Mouse (Mus musculus) CH12.LX (cell line): ENCODE results near the gene Tinf2. TPM values are rescaled to one million over a fixed set of nuclear protein-coding genes. Genes with fewer than 3 reads are reported as not detected.

Experiments used
- DNase-seq: peaks from one replicate; pipeline ENCODE4 v3.0.0-alpha.2; 2013; ENCODE audit errors: extremely low read depth
- H3K27ac ChIP-seq: 2 replicates; pipeline ENCODE4 v1.5.1; 2012; ENCODE audit warnings: low read depth, mild to moderate bottlenecking, control low read depth, moderate library complexity; ENCODE audit not compliant: insufficient read depth
- H3K27me3 ChIP-seq: replicated peaks from 2 replicates; pipeline ENCODE3; 2012; ENCODE audit warnings: inconsistent platforms
- H3K36me3 ChIP-seq, 2 experiments: replicated peaks in 1 of 2; 2 replicates each; pipeline versions ENCODE3 to v1.6.1; 2012; ENCODE audit warnings: inconsistent platforms in 1 of 2, low read length in 1 of 2, mild to moderate bottlenecking in 1 of 2, mixed read lengths in 1 of 2, moderate library complexity in 1 of 2; ENCODE audit not compliant: control insufficient read depth in 1 of 2, insufficient read depth in 1 of 2
- H3K4me1 ChIP-seq, 2 experiments: 2 replicates each; pipeline ENCODE4 v1.6.1; 2012; ENCODE audit warnings: inconsistent platforms in 1 of 2, moderate library complexity in 1 of 2; ENCODE audit not compliant: insufficient read depth in 2 of 2, control insufficient read depth in 1 of 2
- H3K4me2 ChIP-seq: 2 replicates; pipeline ENCODE4 v1.6.1; 2012; ENCODE audit warnings: low read depth, mild to moderate bottlenecking, control low read depth; ENCODE audit not compliant: poor library complexity, insufficient read depth, severe bottlenecking
- H3K4me3 ChIP-seq, 3 experiments: fragments of 150-350 bp in 1 of 3; sonication (generic) in 1 of 3; replicated peaks in 1 of 3; 2 replicates each; pipeline versions ENCODE3 to v1.5.1; 2011 to 2012; ENCODE audit warnings: low read depth in 2 of 3, low read length in 2 of 3, mild to moderate bottlenecking in 2 of 3, moderate library complexity in 2 of 3, control low read depth in 1 of 3, improper control_type of control experiment in 1 of 3, inconsistent platforms in 1 of 3, mixed read lengths in 1 of 3; ENCODE audit not compliant: poor library complexity in 1 of 3
- H3K79me2 ChIP-seq: replicated peaks from 2 replicates; pipeline ENCODE4 v1.6.1; 2012; ENCODE audit warnings: mild to moderate bottlenecking, moderate library complexity; ENCODE audit not compliant: control insufficient read depth, poor library complexity, insufficient read depth, severe bottlenecking; ENCODE audit errors: extremely low read depth
- H3K9ac ChIP-seq: 2 replicates; pipeline ENCODE4 v1.6.1; 2012; ENCODE audit warnings: low read depth, mild to moderate bottlenecking, control low read depth, moderate library complexity; ENCODE audit not compliant: insufficient read depth
- H3K9me3 ChIP-seq: replicated peaks from 2 replicates; pipeline ENCODE3; 2012; ENCODE audit warnings: low read length, inconsistent platforms, mixed read lengths
- BHLHE40 ChIP-seq: IDR thresholded peaks from 2 replicates; pipeline ENCODE4 v1.6.1; 2011; ENCODE audit warnings: mild to moderate bottlenecking, low read depth, low read length, improper control_type of control experiment
- CHD1 ChIP-seq: IDR thresholded peaks from 2 replicates; pipeline ENCODE4 v1.6.1; 2012; ENCODE audit warnings: low read depth, low read length, improper control_type of control experiment, inconsistent platforms
- CHD2 ChIP-seq: IDR thresholded peaks from 2 replicates; pipeline ENCODE4 v1.6.1; 2011; ENCODE audit warnings: low read length, improper control_type of control experiment
- CTCF ChIP-seq, 2 experiments: IDR thresholded peaks in 1 of 2; conservative IDR thresholded peaks in 1 of 2; 2 replicates each; pipeline ENCODE4 v1.5.1; 2011 to 2012; ENCODE audit warnings: low read depth in 2 of 2, low read length in 2 of 2, improper control_type of control experiment in 1 of 2, inconsistent platforms in 1 of 2, mild to moderate bottlenecking in 1 of 2, moderate library complexity in 1 of 2
- E2F4 ChIP-seq: IDR thresholded peaks from 2 replicates; pipeline ENCODE4 v1.6.1; 2011; ENCODE audit warnings: low read depth, low read length, improper control_type of control experiment; ENCODE audit not compliant: insufficient replicate concordance
- ELF1 ChIP-seq: IDR thresholded peaks from 2 replicates; pipeline ENCODE4 v1.6.1; 2014; ENCODE audit warnings: low read depth, mild to moderate bottlenecking, inconsistent platforms, low read length, improper control_type of control experiment
- EP300 ChIP-seq: IDR thresholded peaks from 2 replicates; pipeline ENCODE4 v1.6.1; 2011; ENCODE audit warnings: low read length, improper control_type of control experiment
- ETS1 ChIP-seq: conservative IDR thresholded peaks from 2 replicates; pipeline ENCODE4 v1.6.1; 2012; ENCODE audit warnings: low read depth, mild to moderate bottlenecking, inconsistent platforms, low read length, improper control_type of control experiment, moderate library complexity
- GABPA ChIP-seq: IDR thresholded peaks from 2 replicates; pipeline ENCODE4 v1.6.1; 2012; ENCODE audit warnings: low read depth, low read length, improper control_type of control experiment, inconsistent platforms; ENCODE audit not compliant: insufficient replicate concordance
- HCFC1 ChIP-seq: IDR thresholded peaks from 2 replicates; pipeline ENCODE4 v1.6.1; 2012; ENCODE audit warnings: low read depth, mild to moderate bottlenecking, inconsistent platforms, low read length, improper control_type of control experiment
- IRF4 ChIP-seq: IDR thresholded peaks from 2 replicates; pipeline ENCODE4 v1.6.1; 2014; ENCODE audit warnings: low read depth, mild to moderate bottlenecking, inconsistent platforms, low read length, improper control_type of control experiment
- JUN ChIP-seq: IDR thresholded peaks from 2 replicates; pipeline ENCODE4 v1.6.1; 2011; ENCODE audit warnings: low read depth, mild to moderate bottlenecking, low read length, improper control_type of control experiment, moderate library complexity; ENCODE audit not compliant: insufficient read depth
- JUND ChIP-seq: conservative IDR thresholded peaks from 2 replicates; pipeline ENCODE4 v1.6.1; 2011; ENCODE audit warnings: low read depth, low read length, improper control_type of control experiment
- KAT2A ChIP-seq: IDR thresholded peaks from 2 replicates; pipeline ENCODE4 v1.6.1; 2012; ENCODE audit warnings: low read length, improper control_type of control experiment, inconsistent platforms; ENCODE audit not compliant: insufficient replicate concordance
- MAFK ChIP-seq: IDR thresholded peaks from 2 replicates; pipeline ENCODE4 v1.6.1; 2011; ENCODE audit warnings: low read length, improper control_type of control experiment; ENCODE audit not compliant: insufficient replicate concordance
- MAX ChIP-seq: IDR thresholded peaks from 2 replicates; pipeline ENCODE4 v1.6.1; 2011; ENCODE audit warnings: low read length, improper control_type of control experiment
- MAZ ChIP-seq: IDR thresholded peaks from 2 replicates; pipeline ENCODE4 v1.6.1; 2012; ENCODE audit warnings: low read depth, mild to moderate bottlenecking, inconsistent platforms, low read length, improper control_type of control experiment, moderate library complexity
- MEF2A ChIP-seq: IDR thresholded peaks from 2 replicates; pipeline ENCODE4 v1.6.1; 2014; ENCODE audit warnings: low read depth, mild to moderate bottlenecking, inconsistent platforms, low read length, improper control_type of control experiment, borderline replicate concordance
- MXI1 ChIP-seq: IDR thresholded peaks from 2 replicates; pipeline ENCODE4 v1.6.1; 2011; ENCODE audit warnings: mild to moderate bottlenecking, low read depth, low read length, improper control_type of control experiment
- MYC ChIP-seq: IDR thresholded peaks from 2 replicates; pipeline ENCODE4 v1.6.1; 2011; ENCODE audit warnings: low read depth, mild to moderate bottlenecking, improper control_type of control experiment, low read length
- NELFE ChIP-seq: IDR thresholded peaks from 2 replicates; pipeline ENCODE4 v1.6.1; 2011; ENCODE audit warnings: low read depth, low read length, improper control_type of control experiment
- NRF1 ChIP-seq: IDR thresholded peaks from 2 replicates; pipeline ENCODE4 v1.6.1; 2014; ENCODE audit warnings: low read depth, mild to moderate bottlenecking, inconsistent platforms, low read length, improper control_type of control experiment, moderate library complexity
- PAX5 ChIP-seq: IDR thresholded peaks from 2 replicates; pipeline ENCODE4 v1.6.1; 2012; ENCODE audit warnings: low read length, inconsistent platforms, mixed read lengths
- POLR2AphosphoS2 ChIP-seq: IDR thresholded peaks from 2 replicates; pipeline ENCODE4 v1.6.1; 2011; ENCODE audit warnings: low read depth, low read length, improper control_type of control experiment
- RAD21 ChIP-seq: IDR thresholded peaks from 2 replicates; pipeline ENCODE4 v1.6.1; 2011; ENCODE audit warnings: low read depth, mild to moderate bottlenecking, low read length, improper control_type of control experiment, moderate library complexity
- RCOR1 ChIP-seq: conservative IDR thresholded peaks from 2 replicates; pipeline ENCODE4 v1.6.1; 2012; ENCODE audit warnings: low read depth, mild to moderate bottlenecking, inconsistent platforms, low read length, improper control_type of control experiment
- SIN3A ChIP-seq: IDR thresholded peaks from 2 replicates; pipeline ENCODE4 v1.6.1; 2012; ENCODE audit warnings: low read length, improper control_type of control experiment, inconsistent platforms
- SMC3 ChIP-seq: IDR thresholded peaks from 2 replicates; pipeline ENCODE4 v1.6.1; 2011; ENCODE audit warnings: low read depth, low read length, improper control_type of control experiment
- TBP ChIP-seq: conservative IDR thresholded peaks from 2 replicates; pipeline ENCODE4 v1.6.1; 2011; ENCODE audit warnings: low read depth, low read length, improper control_type of control experiment
- TCF12 ChIP-seq: IDR thresholded peaks from 2 replicates; pipeline ENCODE4 v1.6.1; 2014; ENCODE audit warnings: low read depth, mild to moderate bottlenecking, inconsistent platforms, low read length, improper control_type of control experiment
- UBTF ChIP-seq: IDR thresholded peaks from 2 replicates; pipeline ENCODE4 v1.6.1; 2012; ENCODE audit warnings: low read depth, mild to moderate bottlenecking, inconsistent platforms, low read length, improper control_type of control experiment, moderate library complexity
- USF2 ChIP-seq: conservative IDR thresholded peaks from 2 replicates; pipeline ENCODE4 v1.6.1; 2011; ENCODE audit warnings: low read depth, low read length, improper control_type of control experiment
- ZC3H11A ChIP-seq: IDR thresholded peaks from 2 replicates; pipeline ENCODE4 v1.6.1; 2012; ENCODE audit warnings: low read depth, mild to moderate bottlenecking, inconsistent platforms, low read length, improper control_type of control experiment
- ZKSCAN1 ChIP-seq: IDR thresholded peaks from 2 replicates; pipeline ENCODE4 v1.6.1; 2012; ENCODE audit warnings: low read depth, inconsistent platforms, low read length, improper control_type of control experiment, borderline replicate concordance
- ZMIZ1 ChIP-seq: IDR thresholded peaks from 2 replicates; pipeline ENCODE4 v1.6.1; 2012; ENCODE audit warnings: low read depth, mild to moderate bottlenecking, inconsistent platforms, low read length, improper control_type of control experiment
- ZNF384 ChIP-seq: IDR thresholded peaks from 2 replicates; pipeline ENCODE4 v1.6.1; 2012; ENCODE audit warnings: low read depth, low read length, improper control_type of control experiment, inconsistent platforms
- dilution Hi-C: fragments of 300-500 bp; cut with MboI; formaldehyde crosslinking; loops from 2 replicates; pipeline ENCODE4 v1.14.3; 2020; ENCODE audit warnings: low sequenced_read_pairs; ENCODE audit not compliant: extremely low pct_unique_long_range_greater_than_20kb, extremely low pct_ligation_motif_present
- in situ Hi-C: fragments of 300-500 bp; cut with MboI; formaldehyde crosslinking; loops from 3 replicates; pipeline ENCODE4 v1.14.3; 2019; ENCODE audit warnings: low sequenced_read_pairs, low pct_ligation_motif_present, low pct_unique_long_range_greater_than_20kb, mixed read lengths
- polyA plus RNA-seq: library from polyadenylated mRNA; unstranded; fragments of >175 nt; gene quantifications from 2 replicates; pipeline ENCODE4 v1.2.1, GENCODE M21; 2012; ENCODE audit warnings: low read depth; ENCODE audit not compliant: insufficient read length
- total RNA-seq, 2 experiments: library from RNA; depleted of rRNA; stranded (reverse); fragments of 300-350 nt in 1 of 2; fragments of >200 nt in 1 of 2; gene quantifications; 2 replicates each; pipeline ENCODE4 v1.2.3; 2012 to 2014

The Tinf2 gene
- total RNA-seq (2012; rRNA removed): 25.2 and 29.1 TPM in 2 replicates
- total RNA-seq (2014; rRNA removed): 21.4 and 23.3 TPM in 2 replicates
- polyA plus RNA-seq: 31.1 and 33.2 TPM in 2 replicates

- Histone ChIP-seq H3K9me3 (no peaks in the 10 kb centered on the region), H3K36me3 (peaks cover 35 to 42% of the 10 kb centered on the region in 2 experiments), H3K4me1 (peaks cover 5 to 52% of the 10 kb centered on the region in 2 experiments), H3K79me2 (no peaks in the 10 kb centered on the region), H3K4me2 (peak within 1 kb of the TSS; percentile 95), H3K4me3 (peak within 1 kb of the TSS; percentile 77 to 85 (median 79)), H3K9ac (peak within 1 kb of the TSS; percentile 62), H3K27me3 (no peaks in the 10 kb centered on the region), H3K27ac (peak within 1 kb of the TSS; percentile 56)
- dilution Hi-C loops: no loop called here
- DNase-seq: peak; percentile 95
- in situ Hi-C loops: loop anchor here (5.0 kb wide), 1 partner anchor 71 kb away; no protein-coding TSS in a partner anchor
- TF ChIP-seq SMC3 (peak; percentile 76), NELFE (peak; percentile 91), MAZ (peak; percentile 84), MXI1 (peak; percentile 85), CTCF (conservative IDR thresholded peaks at IDR 0.05 in 1 of 2, IDR thresholded peaks at IDR 0.05 in 1 of 2; ENCODE audit: low read depth in 2 of 2, low read length in 2 of 2) (peak; percentile 48 to 86), KAT2A (peak; percentile 82; the same call in 1 of the 2 replicates), POLR2AphosphoS2 (no peak; the same call in 1 of the 2 replicates), JUND (peak; percentile 71), MAX (peak; percentile 79), IRF4 (peak; percentile 84), E2F4 (peak; percentile 92; the same call in 1 of the 2 replicates), MYC (no peak), ZC3H11A (peak; percentile 1; the same call in 1 of the 2 replicates), RAD21 (peak; percentile 77), JUN (0 out of 2 replicates have a peak, but pooled peaks have one; percentile 46), ZNF384 (no peak), USF2 (no peak), MEF2A (peak; percentile 80), TCF12 (peak; percentile 72), ZMIZ1 (peak; percentile 81), CHD2 (peak; percentile 73; the same call in 1 of the 2 replicates), GABPA (peak; percentile 100), BHLHE40 (peak; percentile 53; the same call in 1 of the 2 replicates), ZKSCAN1 (no peak; the same call in 1 of the 2 replicates), UBTF (no peak; the same call in 1 of the 2 replicates), CHD1 (no peak), HCFC1 (peak; percentile 84), MAFK (peak; percentile 62; the same call in 1 of the 2 replicates), EP300 (peak; percentile 37; the same call in 1 of the 2 replicates), SIN3A (peak; percentile 94), PAX5 (no peak), ELF1 (peak; percentile 91), NRF1 (peak; percentile 54), ETS1 (peak; percentile 98), RCOR1 (peak; percentile 80), TBP (0 out of 2 replicates have a peak, but pooled peaks have one; percentile 43)
Measured at GRCm38 (mm10) chr14:55681160-55682117, at the start of gene Tinf2. Tinf2 (minus strand) TSS chr14:55681820.
